Mouse (Mus musculus): ENCODE results near the gene Cyp2d11.

Cyp2d11 gene

DNA sequence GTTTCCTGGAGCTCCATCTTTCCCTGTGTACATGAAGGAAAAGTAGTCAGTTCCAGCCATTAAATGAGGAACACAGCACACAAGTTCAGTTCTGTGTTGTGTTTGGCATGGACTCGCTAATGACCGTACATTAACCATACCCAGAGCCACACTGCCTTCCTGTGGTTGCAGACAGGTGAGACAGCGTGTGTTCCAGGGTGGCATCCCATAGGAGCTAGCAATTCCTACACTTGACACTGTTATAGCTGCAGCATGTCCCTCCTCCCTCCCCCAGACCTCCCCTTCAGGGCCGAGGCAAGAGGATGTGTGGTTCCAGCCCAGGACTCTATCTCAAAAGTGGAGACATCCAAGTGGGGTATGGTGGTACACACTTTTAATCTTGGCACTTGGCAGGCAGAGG lies 43.5 kb downstream of the Cyp2d11 start:
- no peak for DNase-seq

GRCm38 (mm10) chr15:82348999-82349341 lies 44.9 kb downstream of the Cyp2d11 start:
- DNase-seq: no peak

DNA sequence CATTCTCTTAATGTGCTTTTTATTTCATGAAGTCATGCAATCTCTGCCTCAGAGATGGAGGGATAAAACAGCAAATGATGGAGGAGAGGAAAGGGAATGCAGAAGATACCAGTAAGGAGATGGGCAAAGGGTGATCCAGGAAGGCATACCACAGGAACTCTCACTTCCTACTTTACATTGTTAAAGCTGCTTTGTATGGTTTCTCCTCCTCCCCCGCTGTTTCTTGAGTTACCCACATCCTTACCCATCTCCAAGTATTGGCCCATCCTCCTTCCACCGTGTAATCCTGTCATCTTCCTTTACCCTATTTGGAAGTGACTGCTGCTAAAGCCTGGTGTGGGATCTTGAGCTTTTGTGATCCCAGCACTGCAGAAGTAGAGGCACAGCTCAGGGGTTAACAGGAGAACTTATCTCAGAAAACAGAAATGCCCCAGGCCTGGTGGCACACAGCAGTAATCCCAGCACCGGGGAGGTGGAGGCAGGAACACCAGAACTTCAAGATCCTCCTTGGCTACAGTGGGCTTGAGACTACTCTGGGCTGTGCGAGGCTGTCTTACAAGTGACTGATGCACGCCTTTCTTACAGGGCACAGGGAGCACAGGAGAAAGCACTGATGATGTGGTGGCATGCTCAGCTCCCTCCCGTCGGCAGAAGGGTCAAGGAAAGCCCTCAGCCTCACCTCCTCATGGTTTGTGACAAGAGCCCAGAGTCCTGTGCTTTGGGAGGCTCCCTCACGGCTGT lies 45.4 kb downstream of the Cyp2d11 start:
- DNase-seq: no peak

DNA sequence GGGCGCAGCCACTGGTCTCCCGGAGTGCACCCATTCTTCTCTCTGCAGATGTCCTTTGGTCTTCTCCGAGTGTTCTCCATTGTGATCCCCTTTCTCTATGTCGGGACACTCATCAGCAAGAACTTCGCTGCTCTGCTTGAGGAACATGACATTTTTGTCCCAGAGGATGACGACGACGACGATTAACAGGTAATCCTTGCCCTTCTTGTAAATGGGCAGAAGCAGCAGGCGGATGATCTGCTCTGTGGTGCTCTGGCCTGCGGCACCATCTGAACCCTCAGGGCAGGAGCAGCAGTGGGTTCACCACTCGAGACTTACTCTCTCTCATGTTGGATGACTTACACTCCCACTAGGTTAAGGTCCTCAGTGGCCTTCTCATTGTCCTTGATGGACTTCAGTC lies 46.0 kb downstream of the Cyp2d11 start:
- DNase-seq: no peak

- no peak for DNase-seq
These were observed 46.5 kb downstream of the Cyp2d11 start for GRCm38 (mm10) chr15:82347303-82347676.

GRCm38 (mm10) chr15:82346580-82347302 lies 47.1 kb downstream of the Cyp2d11 start:
- no peak for DNase-seq

- DNase-seq: peak; percentile 98
These were observed 47.9 kb downstream of the Cyp2d11 start for GRCm38 (mm10) chr15:82345820-82346470.

GRCm38 (mm10) chr15:82344971-82345370 lies 48.9 kb downstream of the Cyp2d11 start:
- no peak for DNase-seq

DNA sequence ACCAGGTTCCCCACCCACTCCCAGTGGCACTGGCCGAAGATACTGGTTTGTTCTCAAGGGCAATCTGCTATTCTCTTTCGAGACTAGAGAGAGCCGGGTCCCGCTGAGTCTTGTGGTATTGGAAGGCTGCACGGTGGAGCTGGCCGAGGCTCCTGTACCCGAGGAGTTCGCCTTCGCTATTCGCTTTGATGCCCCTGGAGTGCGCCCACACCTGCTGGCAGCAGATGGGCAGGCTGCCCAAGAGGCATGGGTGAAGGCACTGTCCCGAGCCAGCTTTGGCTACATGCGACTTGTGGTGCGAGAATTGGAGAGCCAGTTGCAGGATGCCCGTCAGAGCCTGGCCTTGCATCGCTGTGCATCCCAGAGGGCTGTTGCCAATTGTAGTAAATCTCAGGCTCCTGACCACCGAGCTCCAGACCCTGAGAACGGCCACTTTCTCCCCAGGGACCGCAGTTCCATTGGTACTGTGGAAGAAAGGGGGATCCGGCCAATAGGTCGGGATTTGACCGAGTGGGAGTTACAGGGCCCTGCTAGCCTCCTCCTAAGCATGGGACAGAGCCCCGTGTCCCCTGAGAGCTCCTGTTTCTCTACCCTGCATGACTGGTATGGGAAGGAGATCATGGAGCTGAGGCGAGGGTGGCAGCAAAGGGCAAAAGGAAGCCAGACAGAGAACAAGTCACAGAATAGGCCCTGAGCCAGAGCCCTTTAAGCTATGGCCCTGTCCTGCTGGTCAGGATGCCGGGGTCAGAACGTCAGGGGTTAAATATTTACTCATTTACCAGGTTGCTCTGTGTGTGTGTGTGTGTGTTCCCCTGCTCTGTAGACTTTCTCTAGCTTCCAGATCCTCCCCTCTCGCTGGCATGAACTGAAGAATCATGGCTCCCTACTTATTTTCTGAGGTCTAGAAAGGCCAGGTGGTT lies 50.2 kb downstream of the Cyp2d11 start:
- DNase-seq: no peak

DNA sequence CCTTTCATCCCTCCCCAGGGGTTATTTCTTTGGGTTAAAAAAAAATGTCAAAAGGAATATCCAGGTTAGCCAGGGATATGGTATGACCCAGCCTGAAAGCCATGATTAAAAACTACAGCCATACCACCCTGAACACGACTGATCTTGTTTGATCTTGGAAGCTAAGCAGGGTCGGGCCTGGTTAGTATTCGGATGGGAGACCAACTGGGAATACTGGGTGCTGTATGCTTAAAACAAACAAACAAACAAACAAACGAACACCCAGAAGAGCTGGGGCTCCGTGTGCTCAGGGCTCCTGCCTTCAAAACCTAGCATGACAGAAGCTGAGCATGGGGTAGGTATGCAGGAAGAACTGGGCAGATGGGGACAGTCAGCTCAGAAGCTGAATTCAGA lies 51.3 kb downstream of the Cyp2d11 start:
- no peak for DNase-seq

DNA sequence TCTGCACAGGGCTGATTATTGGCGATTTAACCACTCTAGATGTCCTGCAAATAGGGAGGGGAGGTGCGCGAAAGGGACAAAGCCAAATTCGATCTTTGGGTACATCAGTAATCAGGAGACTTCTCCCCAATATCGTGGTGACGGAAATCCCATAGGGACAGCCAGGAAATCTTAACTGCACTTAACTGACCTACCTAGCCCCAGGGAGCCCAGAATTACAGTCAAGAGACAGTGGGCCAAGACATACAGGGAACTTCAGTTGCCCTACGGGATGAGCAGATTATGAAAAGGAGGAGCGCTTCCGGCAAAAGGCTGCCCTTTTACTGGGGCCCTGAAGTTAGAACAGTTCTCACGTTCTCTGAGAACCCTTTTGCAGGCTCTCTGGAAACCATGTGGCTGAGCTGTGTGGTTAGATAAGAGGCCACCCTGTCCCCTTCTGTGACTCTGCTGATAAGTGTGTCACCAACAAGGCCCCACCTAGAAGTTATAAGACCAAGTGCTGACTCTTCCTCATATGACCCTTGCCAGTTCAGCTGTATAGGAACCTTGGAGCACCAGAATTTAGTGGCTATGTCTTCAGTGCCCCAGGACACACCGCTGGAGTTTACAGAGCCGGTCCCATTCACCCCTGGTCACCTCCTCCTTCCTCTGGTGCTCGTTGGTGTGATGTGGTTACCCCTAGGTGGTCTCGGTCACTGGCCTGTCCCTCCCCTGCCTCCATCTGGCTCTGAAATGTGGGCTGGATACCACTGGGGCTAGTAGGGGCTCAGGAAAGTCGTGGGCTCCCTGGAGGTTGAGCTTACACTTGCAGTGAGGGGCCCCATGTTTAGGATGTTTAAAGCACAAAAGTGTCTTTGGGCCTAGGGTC lies 51.9 kb downstream of the Cyp2d11 start:
- DNase-seq: no peak

DNA sequence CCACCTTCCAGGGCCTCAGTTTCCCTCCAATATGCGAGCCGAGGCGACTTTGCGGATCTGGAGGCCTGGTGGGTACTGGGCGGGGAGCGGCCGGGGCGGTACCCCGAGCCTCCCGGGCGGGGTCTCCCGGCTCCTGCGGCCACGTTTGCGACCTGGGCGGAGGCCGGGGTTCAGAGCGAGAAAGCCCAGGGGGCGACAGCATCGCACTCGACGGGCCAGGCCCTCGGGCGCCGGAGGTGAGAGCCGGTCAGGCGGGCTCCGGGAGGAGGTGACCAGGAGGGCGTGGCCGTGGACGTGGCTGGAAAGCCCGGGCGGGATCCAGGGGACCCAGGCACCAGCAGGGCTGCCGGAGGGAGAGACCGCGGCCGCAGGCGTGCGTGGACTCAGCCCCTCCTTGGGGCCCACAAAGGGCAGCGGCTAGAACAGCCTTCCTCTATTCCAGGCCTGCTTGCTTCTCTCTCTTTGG lies 52.8 kb downstream of the Cyp2d11 start:
- no peak for DNase-seq

DNA sequence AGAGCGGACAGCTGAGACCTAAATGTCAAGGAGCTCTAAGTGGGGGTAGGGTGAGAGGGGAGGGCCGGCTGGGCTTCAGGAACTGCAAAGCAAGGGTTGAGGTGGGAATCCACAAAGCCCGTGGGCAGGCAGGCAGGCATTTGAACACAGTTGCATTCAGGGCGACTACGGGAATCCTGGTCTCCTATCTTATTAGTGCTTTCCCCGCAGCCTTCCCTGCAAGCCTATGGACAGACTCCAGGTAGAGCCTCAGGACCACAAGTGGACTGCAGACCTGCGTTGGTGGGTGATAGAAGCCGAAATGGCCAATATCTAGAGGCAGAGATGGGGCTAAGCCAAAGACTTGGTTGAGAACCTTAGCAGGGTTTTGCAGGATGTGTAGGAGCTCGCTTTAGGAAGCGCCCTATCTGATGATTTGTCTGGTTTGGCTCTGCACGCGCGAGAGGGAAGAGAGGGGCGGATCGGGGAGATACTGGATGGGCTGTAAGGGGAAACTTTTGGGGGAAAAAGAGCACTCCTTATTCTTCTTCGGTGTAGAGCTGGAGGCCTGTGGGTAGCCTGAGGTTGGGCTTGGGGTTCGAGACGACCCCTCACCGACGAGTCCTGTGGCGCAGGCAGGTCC lies 53.3 kb downstream of the Cyp2d11 start:
- DNase-seq: no peak

DNA sequence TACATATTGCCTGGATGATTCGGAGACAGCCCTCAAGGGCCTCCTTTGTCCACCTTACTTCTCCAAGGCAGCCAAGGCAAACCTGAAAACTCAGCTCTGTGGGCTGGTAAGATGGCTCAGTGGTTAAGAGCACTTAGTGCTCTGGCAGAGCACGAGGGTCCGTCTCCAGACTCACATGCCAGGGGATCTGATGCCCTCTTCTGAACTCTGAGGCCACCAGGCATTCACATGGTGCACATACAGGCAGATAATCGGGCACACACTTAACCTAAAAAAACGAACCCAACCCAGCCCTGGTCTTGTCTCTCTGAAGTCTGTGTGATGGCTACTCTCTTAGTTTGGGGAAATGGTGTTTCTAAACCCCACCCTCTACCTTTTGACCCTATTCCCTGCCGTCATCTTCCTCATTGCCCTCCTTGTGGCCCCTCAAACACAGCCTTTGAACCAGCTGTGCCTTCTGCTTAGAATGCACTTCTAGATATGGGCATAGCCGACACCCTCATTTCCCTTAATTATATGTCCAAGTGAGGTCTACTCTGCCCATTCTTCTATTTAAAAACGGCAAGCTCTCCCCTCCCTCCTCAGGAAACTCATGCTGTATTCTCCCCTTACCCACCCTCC lies 54.1 kb downstream of the Cyp2d11 start:
- DNase-seq: no peak
